Mouse (Mus musculus) myocyte (in vitro differentiated cells): Measurements from ENCODE around the gene Serhl. TPM values are rescaled to one million over a fixed set of nuclear protein-coding genes. Genes with fewer than 3 reads are reported as not detected.
"Not testable (repeated sequence)": the region's sequence is repeated elsewhere in the genome, so short reads cannot be mapped to it uniquely, and the experiment has no call there.

Experiments used
- H3K27me3 ChIP-seq: one replicate; pipeline ENCODE4 v1.6.1; 2011; ENCODE audit not compliant: control insufficient read depth, insufficient read depth, insufficient read length
- H3K36me3 ChIP-seq: one replicate; pipeline ENCODE4 v1.6.1; 2011; ENCODE audit not compliant: control insufficient read depth, insufficient read depth
- H3K4me2 ChIP-seq: one replicate; pipeline ENCODE4 v1.6.1; 2011; ENCODE audit warnings: low read depth, control low read depth
- H3K4me3 ChIP-seq: one replicate; pipeline ENCODE4 v1.5.1; 2011; ENCODE audit warnings: mild to moderate bottlenecking, control low read depth, moderate library complexity
- H3K79me2 ChIP-seq: one replicate; pipeline ENCODE4 v1.6.1; 2011; ENCODE audit not compliant: control insufficient read depth, insufficient read depth
- H3ac ChIP-seq: one replicate; pipeline ENCODE4 v1.6.1; 2011; ENCODE audit not compliant: control insufficient read depth, insufficient read length
- CEBPB ChIP-seq: IDR thresholded peaks from 2 replicates; pipeline ENCODE4 v1.6.1; 2011; ENCODE audit warnings: mild to moderate bottlenecking, moderate library complexity; ENCODE audit not compliant: poor library complexity, insufficient read depth, severe bottlenecking
- E2F4 ChIP-seq: IDR thresholded peaks from one replicate; pipeline ENCODE4 v1.6.1; 2011; ENCODE audit warnings: mild to moderate bottlenecking, control low read depth, moderate library complexity; ENCODE audit not compliant: insufficient read depth
- MAX ChIP-seq: IDR thresholded peaks from one replicate; pipeline ENCODE4 v1.6.1; 2011; ENCODE audit warnings: low read depth, mild to moderate bottlenecking, control low read depth
- MYOD1 ChIP-seq, 3 experiments: IDR thresholded peaks; one replicate each; pipeline ENCODE4 v1.6.1; 2011; ENCODE audit warnings: control low read depth in 2 of 3, low read depth in 2 of 3, mild to moderate bottlenecking in 2 of 3, moderate library complexity in 1 of 3; ENCODE audit not compliant: insufficient read length in 2 of 3, control insufficient read depth in 1 of 3
- MYOG ChIP-seq, 3 experiments: IDR thresholded peaks; one replicate each; pipeline ENCODE4 v1.6.1; 2011; ENCODE audit warnings: control low read depth in 2 of 3, low read depth in 2 of 3, mild to moderate bottlenecking in 2 of 3; ENCODE audit not compliant: insufficient read length in 2 of 3, control insufficient read depth in 1 of 3, insufficient read depth in 1 of 3
- POLR2A ChIP-seq: IDR thresholded peaks from one replicate; pipeline ENCODE4 v1.6.1; 2011; ENCODE audit warnings: low read depth, mild to moderate bottlenecking, control low read depth, moderate library complexity; ENCODE audit not compliant: insufficient read length
- POLR2AphosphoS2 ChIP-seq: IDR thresholded peaks from one replicate; pipeline ENCODE4 v1.6.1; 2011; ENCODE audit warnings: low read depth, control low read depth; ENCODE audit not compliant: insufficient read length
- REST ChIP-seq: IDR thresholded peaks from one replicate; pipeline ENCODE4 v1.6.1; 2011; ENCODE audit warnings: mild to moderate bottlenecking, control low read depth, moderate library complexity; ENCODE audit not compliant: insufficient read depth, insufficient read length
- SRF ChIP-seq: IDR thresholded peaks from one replicate; pipeline ENCODE4 v1.6.1; 2011; ENCODE audit warnings: low read depth; ENCODE audit not compliant: control insufficient read depth, insufficient read length
- TCF12 ChIP-seq: IDR thresholded peaks from one replicate; pipeline ENCODE4 v1.6.1; 2011; ENCODE audit warnings: mild to moderate bottlenecking, control low read depth; ENCODE audit not compliant: poor library complexity, insufficient read depth, severe bottlenecking
- TCF3 ChIP-seq: IDR thresholded peaks from one replicate; pipeline ENCODE4 v1.6.1; 2011; ENCODE audit warnings: low read depth, control low read depth; ENCODE audit not compliant: insufficient read length
- USF1 ChIP-seq: IDR thresholded peaks from one replicate; pipeline ENCODE4 v1.6.1; 2011; ENCODE audit warnings: low read depth, mild to moderate bottlenecking, control low read depth, moderate library complexity
- polyA plus RNA-seq: library from polyadenylated mRNA; unstranded; fragments of >200 nt; fragmentation: generic; extraction: Trizol; gene quantifications from one replicate; pipeline ENCODE4 v1.2.1, GENCODE M21; 2012; ENCODE audit warnings: missing spikeins

The Serhl gene
- polyA plus RNA-seq, 1 experiment, result 33.7 TPM

GRCm38 (mm10) chr15:83127037-83127436, 37.7 kb downstream of the Serhl start:
- not testable (repeated sequence) for H3K4me3 ChIP-seq, H3K79me2 ChIP-seq, H3K27me3 ChIP-seq, H3ac ChIP-seq
- Histone ChIP-seq H3K4me2 (peak overlapping the region; percentile 35), H3K36me3 (peaks cover 55% of the 10 kb centered on the region)
- TF ChIP-seq POLR2A (peak; percentile 20), TCF3 (peak; percentile 89), TCF12 (peak; percentile 95), MYOD1 (IDR thresholded peaks at IDR 0.05; ENCODE audit: control insufficient read depth in 1 of 3, insufficient read length in 2 of 3, low read depth in 2 of 3) (peak; percentile 79 to 97 (median 97)), MYOG (IDR thresholded peaks at IDR 0.05; ENCODE audit: control insufficient read depth in 1 of 3, insufficient read depth in 1 of 3, insufficient read length in 2 of 3, low read depth in 2 of 3) (peak; percentile 89 to 97 (median 95))

- Histone ChIP-seq H3K36me3 (peaks cover 77% of the 10 kb centered on the region), H3K4me2 (no peak overlapping the region), H3K79me2 (peaks cover 20% of the 10 kb centered on the region), H3ac (no peak overlapping the region), H3K27me3 (no peaks in the 10 kb centered on the region), H3K4me3 (no peak overlapping the region)
- no peak for TF ChIP-seq SRF
- TF ChIP-seq POLR2AphosphoS2, result no peak
- no peak for TF ChIP-seq REST
- no peak for TF ChIP-seq TCF3
- TF ChIP-seq POLR2A, result no peak
- TF ChIP-seq USF1, result no peak
These were observed 40.4 kb downstream of the Serhl start for GRCm38 (mm10) chr15:83129530-83130231.

- peaks cover 85% of the 10 kb centered on the region for H3K36me3 ChIP-seq
- H3K4me2 ChIP-seq, result no peak overlapping the region
These were observed 45.4 kb downstream of the Serhl start for GRCm38 (mm10) chr15:83134671-83135070.

GRCm38 (mm10) chr15:83135654-83136053, 46.3 kb downstream of the Serhl start:
- no peak overlapping the region for H3K4me2 ChIP-seq
- H3K4me3 ChIP-seq, result no peak overlapping the region
- peaks cover 76% of the 10 kb centered on the region for H3K79me2 ChIP-seq
- H3ac ChIP-seq, result no peak overlapping the region
- peaks cover 81% of the 10 kb centered on the region for H3K36me3 ChIP-seq
- TF ChIP-seq TCF3 (no peak), POLR2AphosphoS2 (no peak), POLR2A (no peak), MAX (no peak), CEBPB (no peak), MYOD1 (IDR thresholded peaks at IDR 0.05; ENCODE audit: control insufficient read depth in 1 of 3, insufficient read length in 2 of 3, low read depth in 2 of 3) (no peak), USF1 (no peak), REST (no peak), SRF (no peak), TCF12 (no peak), E2F4 (no peak), MYOG (IDR thresholded peaks at IDR 0.05; ENCODE audit: control insufficient read depth in 1 of 3, insufficient read depth in 1 of 3, insufficient read length in 2 of 3, low read depth in 2 of 3) (no peak)
- H3K27me3 ChIP-seq, result no peaks in the 10 kb centered on the region

More at GRCm38 (mm10) chr15:83134671-83135070, 45.4 kb downstream of the Serhl start:
- no peak overlapping the region for H3K4me3 ChIP-seq
- no peak overlapping the region for H3ac ChIP-seq
- peaks cover 66% of the 10 kb centered on the region for H3K79me2 ChIP-seq
- H3K27me3 ChIP-seq, result no peaks in the 10 kb centered on the region
- no peak for TF ChIP-seq SRF
- no peak for TF ChIP-seq MYOG (IDR thresholded peaks at IDR 0.05; ENCODE audit: control insufficient read depth in 1 of 3, insufficient read depth in 1 of 3, insufficient read length in 2 of 3, low read depth in 2 of 3)
- no peak for TF ChIP-seq USF1
- TF ChIP-seq E2F4, result no peak
- TF ChIP-seq MAX, result no peak
- no peak for TF ChIP-seq TCF3
- no peak for TF ChIP-seq POLR2AphosphoS2
- TF ChIP-seq TCF12, result no peak
- no peak for TF ChIP-seq POLR2A
- no peak for TF ChIP-seq MYOD1 (IDR thresholded peaks at IDR 0.05; ENCODE audit: control insufficient read depth in 1 of 3, insufficient read length in 2 of 3, low read depth in 2 of 3)
- TF ChIP-seq CEBPB, result no peak
- no peak for TF ChIP-seq REST

GRCm38 (mm10) chr15:83142861-83143260, 53.6 kb downstream of the Serhl start:
- Histone ChIP-seq H3ac (no peak overlapping the region), H3K4me2 (peak overlapping the region; percentile 61), H3K36me3 (peaks cover 29% of the 10 kb centered on the region), H3K27me3 (no peaks in the 10 kb centered on the region), H3K79me2 (peaks cover 100% of the 10 kb centered on the region), H3K4me3 (no peak overlapping the region)
- TF ChIP-seq CEBPB, result no peak
- TF ChIP-seq USF1, result no peak
- TF ChIP-seq MYOD1 (IDR thresholded peaks at IDR 0.05; ENCODE audit: control insufficient read depth in 1 of 3, insufficient read length in 2 of 3, low read depth in 2 of 3), result no peak
- TF ChIP-seq TCF3, result no peak
- no peak for TF ChIP-seq REST
- no peak for TF ChIP-seq POLR2A
- TF ChIP-seq POLR2AphosphoS2, result no peak
- no peak for TF ChIP-seq MAX
